Mouse (Mus musculus) ES-E14 (cell line): ENCODE data around the gene Gga1. TPM values are rescaled to one million over a fixed set of nuclear protein-coding genes. Genes with fewer than 3 reads are reported as not detected.

Experiments used
- total RNA-seq: library from RNA; depleted of rRNA; stranded (reverse); fragments of 300-350 nt; gene quantifications from 2 replicates; pipeline ENCODE4 v1.2.3, GENCODE M21; 2012; rRNA removed

The Gga1 gene
- total RNA-seq, 1 experiment: 18.4 TPM

Other genes with a start within 250 kb of the Gga1 start
- 0.09 and 0.53 TPM in 2 replicates for gene Elfn2, start 158.4 kb upstream of the Gga1 start, total RNA-seq
- 7.3 and 11.7 TPM in 2 replicates for gene Mfng, start 103.7 kb upstream of the Gga1 start, total RNA-seq
- gene Card10, start 74.1 kb upstream of the Gga1 start, total RNA-seq: 3.8 and 5.0 TPM in 2 replicates
- gene Cdc42ep1, start 34.6 kb upstream of the Gga1 start, total RNA-seq: 4.7 and 8.3 TPM in 2 replicates
- 4.2 TPM in 1 of 2 replicates, not detected in the other for gene Lgals2, start 21.7 kb upstream of the Gga1 start, total RNA-seq
- 0.11 TPM in 1 of 2 replicates, not detected in the other for gene Gm49510, start 22.5 kb downstream of the Gga1 start, total RNA-seq
- 10.5 and 17.3 TPM in 2 replicates for gene Sh3bp1, start 22.6 kb downstream of the Gga1 start, total RNA-seq
- 15.8 and 19.7 TPM in 2 replicates for gene Pdxp, start 36.7 kb downstream of the Gga1 start, total RNA-seq
- gene Lgals1, start 49.5 kb downstream of the Gga1 start, total RNA-seq: 541 and 1,081 TPM in 2 replicates
- 26.1 and 26.6 TPM in 2 replicates for gene Nol12, start 57.7 kb downstream of the Gga1 start, total RNA-seq
- 30.6 and 33.8 TPM in 2 replicates for gene Triobp, start 70.5 kb downstream of the Gga1 start, total RNA-seq
- gene H1f0, start 151.3 kb downstream of the Gga1 start, total RNA-seq: 39.9 and 41.0 TPM in 2 replicates
- not detected in 2 replicates for gene Galr3, start 164.7 kb downstream of the Gga1 start, total RNA-seq
- 25.4 and 28.5 TPM in 2 replicates for gene Ankrd54, start 185.7 kb downstream of the Gga1 start, total RNA-seq
- 358 and 380 TPM in 2 replicates for gene Eif3l, start 198.0 kb downstream of the Gga1 start, total RNA-seq
- 7.7 and 7.8 TPM in 2 replicates for gene Micall1, start 231.7 kb downstream of the Gga1 start, total RNA-seq